8 mouse cellular contexts compared by ENCODE assay signal in genomic region chr7:127091114-127091896, GRCm38 (mm10). TPM values are rescaled to one million over a fixed set of nuclear protein-coding genes. Genes with fewer than 3 reads are reported as not detected.
A peak's percentile ranks its signal among the peaks of the same experiment; 100 is the strongest.
DNase-seq lines count a peak whose midpoint lies in the region; ATAC-seq lines count a peak whose summit lies in the region.

Gene AI467606, plus strand, starts transcription at chr7:127091359.

- no peaks in the 10 kb centered on the region for H3K27me3 ChIP-seq in hindbrain, embryonic 10.5 days (ENCODE audit: insufficient read depth, poor library complexity, severe bottlenecking)
- no peaks in the 10 kb centered on the region for H3K27me3 ChIP-seq in hindbrain, embryonic 14.5 days (ENCODE audit: control insufficient read depth, insufficient read depth, low read length)
- peaks cover 9% of the 10 kb centered on the region; the same call in 1 of the 2 replicates for H3K27me3 ChIP-seq in heart, embryonic 10.5 days (ENCODE audit: insufficient read depth, poor library complexity, severe bottlenecking)
- no peaks in the 10 kb centered on the region for H3K27me3 ChIP-seq in forebrain, embryonic 14.5 days (replicated peaks; ENCODE audit: control insufficient read depth, insufficient read depth, low read length)

- H3K36me3 ChIP-seq in hindbrain, embryonic 10.5 days, result no peaks in the 10 kb centered on the region
- H3K36me3 ChIP-seq in hindbrain, embryonic 14.5 days (replicated peaks; ENCODE audit: control insufficient read depth, insufficient read depth), result no peaks in the 10 kb centered on the region
- no peaks in the 10 kb centered on the region for H3K36me3 ChIP-seq in heart, embryonic 10.5 days
- H3K36me3 ChIP-seq in forebrain, embryonic 14.5 days (ENCODE audit: control insufficient read depth, insufficient read depth, low read length), result no peaks in the 10 kb centered on the region

- H3K9ac ChIP-seq in hindbrain, embryonic 14.5 days, result no peak within 1 kb of the TSS
- no peak within 1 kb of the TSS for H3K9ac ChIP-seq in forebrain, embryonic 14.5 days (ENCODE audit: low read length)

- H3K4me1 ChIP-seq in hindbrain, embryonic 10.5 days (replicated peaks), result peaks cover 37% of the 10 kb centered on the region
- H3K4me1 ChIP-seq in hindbrain, embryonic 14.5 days (replicated peaks; ENCODE audit: control insufficient read depth, insufficient read depth, low read length), result no peaks in the 10 kb centered on the region
- peaks cover 31% of the 10 kb centered on the region for H3K4me1 ChIP-seq in heart, embryonic 10.5 days
- H3K4me1 ChIP-seq in forebrain, embryonic 14.5 days (ENCODE audit: control insufficient read depth, insufficient read depth, low read length), result no peaks in the 10 kb centered on the region

- no peak within 1 kb of the TSS; the same call in 1 of the 2 replicates for H3K4me2 ChIP-seq in hindbrain, embryonic 14.5 days (replicated peaks)
- H3K4me2 ChIP-seq in forebrain, embryonic 14.5 days (ENCODE audit: low read length), result no peak within 1 kb of the TSS

- no peaks in the 10 kb centered on the region for H3K9me3 ChIP-seq in hindbrain, embryonic 10.5 days
- no peaks in the 10 kb centered on the region for H3K9me3 ChIP-seq in hindbrain, embryonic 14.5 days (ENCODE audit: control insufficient read depth, low read length)
- H3K9me3 ChIP-seq in heart, embryonic 10.5 days, result no peaks in the 10 kb centered on the region
- H3K9me3 ChIP-seq in forebrain, embryonic 14.5 days (replicated peaks; ENCODE audit: control insufficient read depth, low read length), result no peaks in the 10 kb centered on the region

- 75% methylated on average over 16 of the region's 16 CpGs for WGBS in hindbrain, embryonic 10.5 days
- WGBS in hindbrain, embryonic 14.5 days, result 79% methylated on average over 16 of the region's 16 CpGs
- 57% methylated on average over 16 of the region's 16 CpGs for WGBS in heart, embryonic 10.5 days
- WGBS in forebrain, embryonic 14.5 days, result 76% methylated on average over 16 of the region's 16 CpGs

- peak within 1 kb of the TSS; percentile 69 for H3K27ac ChIP-seq in hindbrain, embryonic 10.5 days
- H3K27ac ChIP-seq in hindbrain, embryonic 14.5 days, result no peak within 1 kb of the TSS
- H3K27ac ChIP-seq in heart, embryonic 10.5 days, result peak within 1 kb of the TSS; percentile 77
- no peak within 1 kb of the TSS for H3K27ac ChIP-seq in forebrain, embryonic 14.5 days (ENCODE audit: low read depth, low read length)

- no peak for DNase-seq in hindbrain, embryonic 10.5 days (ENCODE audit: low spot score)
- no peak for DNase-seq in hindbrain, embryonic 14.5 days (ENCODE audit: low spot score)
- peak; percentile 93 for DNase-seq in ZHBTc4 (ENCODE audit: low read depth, low spot score)
- no peak for DNase-seq in heart, embryonic 10.5 days (ENCODE audit: low spot score)
- peak; percentile 39 to 48 for DNase-seq in kidney, postnatal 36 days
- DNase-seq in thymus, postnatal 14 days, result peak; percentile 96
- no peak for DNase-seq in forebrain, embryonic 14.5 days (ENCODE audit: low spot score)

- H3K4me3 ChIP-seq in hindbrain, embryonic 10.5 days, result peak within 1 kb of the TSS; percentile 16; the same call in 1 of the 2 replicates
- H3K4me3 ChIP-seq in hindbrain, embryonic 14.5 days (replicated peaks; ENCODE audit: low read length), result no peak within 1 kb of the TSS
- H3K4me3 ChIP-seq in heart, embryonic 10.5 days, result peak within 1 kb of the TSS; percentile 20; the same call in 1 of the 2 replicates
- no peak within 1 kb of the TSS for H3K4me3 ChIP-seq in forebrain, embryonic 14.5 days (ENCODE audit: low read depth, low read length)

- no peak for ATAC-seq in hindbrain, embryonic 14.5 days (ENCODE audit: low FRiP score)
- peak; percentile 81 for ATAC-seq in megakaryocyte progenitor cell, adult 5-6 weeks (replicated peaks; ENCODE audit: poor library complexity)
- ATAC-seq in forebrain, embryonic 14.5 days, result no peak

RNA-seq across cellular contexts. Expression of gene AI467606, which starts in this region (rescaled TPM):
- 0.80 and 0.81 TPM in 2 replicates for polyA plus RNA-seq in hindbrain, embryonic 10.5 days (2016; fragmentation: Nextera tagmentation; extraction: Ambion mirVana)
- 1.7 and 1.9 TPM in 2 replicates for polyA plus RNA-seq in hindbrain, embryonic 14.5 days (2014; fragmentation: Nextera tagmentation; extraction: Ambion mirVana)
- polyA plus RNA-seq in heart, embryonic 10.5 days (2016; fragmentation: Nextera tagmentation; extraction: Ambion mirVana), result 0.73 and 1.0 TPM in 2 replicates
- total RNA-seq in megakaryocyte progenitor cell, adult 5-6 weeks (2015), result 27.4 and 27.5 TPM in 2 replicates
- total RNA-seq in megakaryocyte progenitor cell, adult 5-6 weeks (2017), result 17.5 and 20.6 TPM in 2 replicates
- 1.5 and 2.2 TPM in 2 replicates for polyA plus RNA-seq in forebrain, embryonic 14.5 days (2014; fragmentation: Nextera tagmentation; extraction: Ambion mirVana)

Comparison
In these comparisons a context has a peak if more than half of its experiments do, and no peak if none do; other contexts are left out.
1. H3K27ac ChIP-seq: peak in hindbrain, embryonic 10.5 days (single experiment) and heart, embryonic 10.5 days (single experiment); none in hindbrain, embryonic 14.5 days (single experiment) and forebrain, embryonic 14.5 days (single experiment).
2. H3K4me3 ChIP-seq: peak in hindbrain, embryonic 10.5 days (single experiment) and heart, embryonic 10.5 days (single experiment); none in hindbrain, embryonic 14.5 days (single experiment) and forebrain, embryonic 14.5 days (single experiment).
3. DNase-seq: peak in ZHBTc4 (single experiment), kidney, postnatal 36 days (2 of 2) and thymus, postnatal 14 days (single experiment); none in hindbrain, embryonic 10.5 days (single experiment), hindbrain, embryonic 14.5 days (single experiment), heart, embryonic 10.5 days (single experiment) and forebrain, embryonic 14.5 days (single experiment).